Mouse (Mus musculus) left cerebral cortex, adult 9 months (tissue): ENCODE measurements around the gene Stk38.
"Not testable (repeated sequence)": the region's sequence is repeated elsewhere in the genome, so short reads cannot be mapped to it uniquely, and the experiment has no call there.

ENCODE experiments used
- DNase-seq, 2 experiments: peaks; one replicate each; pipeline ENCODE4 v3.0.0; 2022; ENCODE audit warnings: low spot score in 2 of 2

Gene Stk38

GRCm38 (mm10) chr17:29035506-29035905 lies 27.7 kb upstream of the Stk38 start:
- DNase-seq: no peak

DNA sequence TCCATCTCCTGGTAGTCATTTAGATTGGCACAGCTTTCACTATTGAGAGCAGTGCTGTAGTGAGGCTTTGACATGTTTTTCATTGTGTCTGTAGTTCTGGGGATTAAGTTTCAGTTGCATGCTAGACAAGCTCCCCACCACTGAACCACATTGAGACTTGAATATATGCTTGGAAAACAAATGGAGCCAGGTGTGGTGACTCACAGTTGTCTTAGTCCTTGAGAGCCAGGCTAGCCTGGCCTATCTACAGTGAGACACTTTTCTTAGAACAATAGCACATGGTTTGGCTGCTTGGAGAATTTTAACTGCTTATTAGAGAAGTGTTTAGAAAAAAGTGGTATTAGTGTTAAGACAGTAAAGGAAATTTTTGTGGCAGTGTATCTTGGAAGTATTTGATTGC lies 26.5 kb upstream of the Stk38 start:
- no peak for DNase-seq

- no peak for DNase-seq
Measured at GRCm38 (mm10) chr17:29033569-29034061, 25.8 kb upstream of the Stk38 start.

- peak; percentile 94 to 99 for DNase-seq
Measured at GRCm38 (mm10) chr17:29032274-29033069, 24.7 kb upstream of the Stk38 start, which contains the start of gene Srsf3. TSS of gene Srsf3 (plus strand) at chr17:29032628.

- no peak for DNase-seq
Measured at GRCm38 (mm10) chr17:29031771-29032273, 24.0 kb upstream of the Stk38 start.

GRCm38 (mm10) chr17:29031085-29031711 lies 23.4 kb upstream of the Stk38 start:
- not testable (repeated sequence) for DNase-seq

- no peak for DNase-seq
Measured at GRCm38 (mm10) chr17:29030321-29031034, 22.7 kb upstream of the Stk38 start.

DNA sequence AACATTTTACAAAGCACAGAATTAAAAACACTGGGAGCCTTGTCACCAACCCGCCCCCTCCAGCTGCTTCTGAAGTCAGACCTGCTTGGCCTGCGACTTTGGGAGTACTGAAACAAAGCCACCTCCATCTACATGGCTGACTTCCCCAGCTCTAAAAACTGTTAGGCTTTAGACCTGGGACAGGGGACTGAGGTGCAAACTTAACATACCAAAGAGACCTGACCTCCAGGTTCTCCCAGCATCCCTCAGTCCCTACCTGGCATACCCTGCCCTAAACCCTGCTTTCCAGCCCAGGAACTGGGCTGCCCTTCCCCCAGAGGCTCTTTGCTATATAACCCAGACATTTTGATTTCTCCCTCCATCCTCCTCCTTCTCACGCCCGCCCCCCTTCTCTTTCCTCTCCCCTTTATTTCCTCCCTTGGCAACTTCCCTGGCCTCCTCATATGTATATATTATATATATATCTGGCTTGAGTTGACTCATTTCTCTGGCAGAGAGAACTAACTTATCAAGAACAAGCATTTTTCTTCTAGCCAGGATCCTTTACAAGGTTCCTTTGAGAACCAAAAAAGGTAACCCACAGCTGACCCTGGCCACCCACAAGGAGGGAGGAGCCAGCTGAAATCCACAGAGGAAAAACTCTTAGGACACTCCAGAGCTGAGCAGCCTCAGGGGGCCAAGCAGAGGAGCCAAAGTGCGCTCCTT lies 19.0 kb upstream of the Stk38 start:
- no peak for DNase-seq

GRCm38 (mm10) chr17:29024896-29025565 lies 17.2 kb upstream of the Stk38 start:
- DNase-seq: no peak

DNA sequence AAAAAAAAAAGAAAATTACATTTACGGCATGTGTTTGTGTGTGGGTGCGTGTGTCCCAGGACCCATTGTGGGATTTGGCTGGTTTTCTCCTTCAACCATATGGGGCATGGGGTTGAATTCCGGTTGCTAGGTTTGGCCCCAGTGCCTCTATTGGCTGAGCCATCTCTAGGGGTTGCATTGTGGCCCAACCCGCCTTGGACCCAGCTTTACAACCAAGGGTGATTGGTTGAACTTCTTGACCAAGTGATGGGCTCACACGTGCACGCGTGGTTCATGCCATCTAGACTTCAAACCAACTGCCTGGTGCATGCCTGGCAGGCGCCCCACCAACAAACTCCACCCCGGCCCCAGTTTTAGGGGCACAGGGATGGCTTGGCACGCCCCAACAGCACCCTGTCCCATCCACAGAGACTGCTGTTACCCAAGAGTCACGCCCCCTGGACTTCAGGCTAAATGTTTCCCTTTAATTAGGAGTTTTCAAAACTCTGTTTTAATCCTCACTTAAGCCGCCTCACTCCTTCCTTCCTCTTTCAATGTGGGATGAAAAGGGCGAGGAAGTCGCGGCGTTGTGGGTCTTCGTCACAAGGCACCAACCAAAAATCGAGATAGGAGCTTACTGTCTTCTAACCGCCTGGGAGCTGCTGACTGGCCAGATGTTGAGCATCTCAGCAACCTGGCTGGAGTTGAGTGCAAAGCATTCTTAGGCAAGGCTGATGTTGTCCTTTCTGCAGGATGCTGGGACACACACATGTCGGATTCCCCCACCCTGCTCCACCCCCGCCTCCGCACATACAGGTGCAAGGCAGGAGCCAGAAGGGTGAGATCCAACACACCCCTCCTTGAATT lies 16.5 kb upstream of the Stk38 start:
- DNase-seq: no peak

GRCm38 (mm10) chr17:29023346-29023745 lies 15.6 kb upstream of the Stk38 start:
- no peak for DNase-seq

DNA sequence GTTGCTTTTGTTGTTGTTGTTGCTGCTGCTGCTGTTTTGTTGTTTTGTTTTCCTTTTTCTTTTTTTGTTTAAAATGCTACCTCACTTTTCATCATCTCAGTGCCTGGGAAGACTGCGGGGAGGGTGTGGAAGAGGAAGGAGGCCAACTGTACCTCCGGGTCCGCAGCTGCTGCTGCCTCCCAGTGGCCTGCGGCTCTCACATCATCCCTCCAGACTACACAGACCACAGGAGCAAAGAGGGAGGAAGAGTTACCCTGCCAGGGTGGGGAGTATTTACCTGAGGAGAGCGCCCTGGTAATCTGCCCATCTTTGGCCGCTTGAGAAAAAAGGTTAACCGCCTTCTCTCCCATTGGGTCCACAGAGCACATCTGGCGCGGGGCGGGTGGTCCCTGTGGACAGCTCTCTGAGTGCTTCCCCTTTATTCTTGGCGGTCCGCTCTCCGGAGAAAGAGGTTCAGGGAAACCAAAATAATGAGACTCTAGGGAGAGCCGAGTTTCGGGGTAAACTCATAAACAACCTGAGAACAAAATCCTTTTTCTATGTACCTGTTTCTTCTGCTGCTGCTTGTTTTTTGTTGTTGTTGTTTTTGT lies 14.5 kb upstream of the Stk38 start:
- DNase-seq: no peak

DNA sequence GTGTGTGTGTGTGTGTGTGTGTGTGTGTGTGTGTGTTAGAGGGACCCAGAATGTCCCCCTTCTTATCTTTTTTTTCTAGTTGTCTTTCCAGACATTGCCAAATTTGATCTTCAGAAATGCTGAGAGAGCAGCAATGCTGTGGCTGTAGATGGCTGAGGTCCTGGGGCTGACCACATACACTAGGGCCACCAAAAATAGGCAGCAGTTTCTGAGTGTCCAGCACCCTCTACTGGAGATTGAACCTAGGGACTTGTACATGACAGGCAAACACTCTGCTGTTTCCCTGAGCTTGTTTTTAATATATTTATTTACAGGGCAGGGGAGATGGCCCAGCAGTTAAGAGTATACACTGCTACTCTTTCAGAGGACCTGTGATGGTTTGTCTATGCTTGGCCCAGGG lies 12.6 kb upstream of the Stk38 start:
- DNase-seq: no peak

DNA sequence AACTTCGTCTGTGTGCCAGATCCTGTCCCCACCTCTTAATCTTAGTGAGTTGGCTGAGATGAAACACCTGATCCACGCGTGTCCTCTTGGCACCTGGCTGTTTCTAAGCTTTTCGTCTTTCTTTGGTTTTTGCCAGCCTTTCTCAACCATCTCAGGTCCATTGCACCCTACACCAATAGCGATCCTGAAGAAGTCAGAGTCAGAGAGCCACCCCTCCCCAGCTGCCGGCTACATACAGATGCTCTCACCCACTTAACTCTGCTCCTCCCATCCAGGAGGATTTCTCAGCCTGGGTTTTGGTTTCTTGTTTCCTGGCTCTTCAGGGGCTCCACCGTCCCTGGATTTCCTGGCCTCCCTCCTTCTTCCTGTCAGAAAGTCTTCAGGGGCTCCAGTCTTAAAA lies 11.6 kb upstream of the Stk38 start:
- DNase-seq: no peak

DNA sequence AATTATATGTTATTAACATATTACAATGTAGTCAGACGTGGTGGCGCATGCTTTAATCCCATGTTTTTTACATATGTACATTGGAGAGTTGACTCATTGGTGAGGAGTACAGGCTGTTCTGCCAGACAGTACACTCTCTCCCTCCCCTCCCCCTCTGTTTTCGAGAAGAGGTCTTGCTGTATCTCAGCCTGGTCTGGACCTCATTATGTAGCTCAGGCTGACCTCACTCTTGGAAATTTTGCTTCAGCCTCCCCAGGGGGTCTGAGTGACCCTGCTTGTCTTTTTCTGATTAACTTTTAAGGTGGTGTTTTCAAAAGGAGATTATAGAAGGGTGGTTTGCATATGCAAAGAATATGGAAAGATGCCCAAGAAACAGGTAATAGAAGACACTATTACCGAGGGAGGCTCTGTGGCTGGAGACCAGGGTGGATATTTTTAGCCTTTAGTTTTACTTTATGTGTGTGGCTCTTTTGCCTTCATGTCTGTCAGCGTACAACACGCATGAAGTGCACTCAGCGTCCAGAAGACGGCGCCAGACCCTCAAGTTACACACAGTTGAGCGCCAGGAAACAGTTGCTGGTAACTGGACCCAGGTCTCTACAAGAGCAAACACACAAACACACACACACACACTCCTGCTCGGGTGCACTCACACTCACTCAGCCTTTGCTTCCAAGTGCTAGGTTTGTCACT lies 10.6 kb upstream of the Stk38 start:
- no peak for DNase-seq

DNA sequence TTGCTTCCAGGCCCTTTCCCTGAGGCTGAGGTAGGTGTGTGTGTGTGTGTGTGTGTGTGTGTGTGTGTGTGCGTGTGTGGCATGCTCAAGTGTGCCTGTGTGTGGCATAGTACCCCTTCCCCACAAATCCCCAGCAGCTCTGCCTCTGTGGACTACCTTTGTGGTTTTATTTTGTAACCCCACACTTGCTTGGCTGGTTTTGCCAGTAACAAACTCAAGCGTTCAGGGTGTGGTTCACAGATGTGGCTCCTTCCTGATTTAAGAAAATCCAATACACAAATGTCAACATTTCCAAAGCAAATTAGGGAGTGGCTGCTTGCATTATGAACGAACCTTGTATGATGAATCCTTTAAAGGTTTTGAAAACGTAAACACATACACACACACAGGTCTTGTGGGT lies 8.9 kb upstream of the Stk38 start:
- DNase-seq: no peak

DNA sequence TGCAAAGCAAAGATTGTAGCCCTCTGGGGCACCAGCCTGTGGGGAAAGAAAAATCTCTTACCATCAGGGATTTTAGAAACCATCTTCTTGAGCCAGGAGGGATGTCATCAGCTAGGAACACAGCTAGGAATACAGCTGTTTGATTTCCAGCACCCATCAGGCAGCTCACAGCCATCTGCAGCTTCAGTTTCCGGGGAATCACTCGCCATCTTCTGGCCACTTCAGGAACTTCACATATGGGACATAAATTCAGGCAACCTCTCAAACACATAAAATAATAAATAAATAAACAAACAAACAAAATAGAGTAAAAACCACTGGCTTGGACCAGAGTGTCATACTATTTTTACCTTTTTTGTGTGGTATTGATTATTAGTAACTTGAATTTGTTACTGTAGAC lies 7.8 kb upstream of the Stk38 start:
- no peak for DNase-seq

- no peak for DNase-seq
Measured at GRCm38 (mm10) chr17:29014235-29014634, 6.4 kb upstream of the Stk38 start.

- no peak for DNase-seq
Measured at GRCm38 (mm10) chr17:29009181-29009580, 1.4 kb upstream of the Stk38 start.
